Mouse (Mus musculus): ENCODE measurements around the gene Tomm20. TPM values are rescaled to one million over a fixed set of nuclear protein-coding genes. Genes with fewer than 3 reads are reported as not detected.

Tomm20 gene
- polyA plus RNA-seq, 1 experiment from 2014 or later = 191 TPM

DNA sequence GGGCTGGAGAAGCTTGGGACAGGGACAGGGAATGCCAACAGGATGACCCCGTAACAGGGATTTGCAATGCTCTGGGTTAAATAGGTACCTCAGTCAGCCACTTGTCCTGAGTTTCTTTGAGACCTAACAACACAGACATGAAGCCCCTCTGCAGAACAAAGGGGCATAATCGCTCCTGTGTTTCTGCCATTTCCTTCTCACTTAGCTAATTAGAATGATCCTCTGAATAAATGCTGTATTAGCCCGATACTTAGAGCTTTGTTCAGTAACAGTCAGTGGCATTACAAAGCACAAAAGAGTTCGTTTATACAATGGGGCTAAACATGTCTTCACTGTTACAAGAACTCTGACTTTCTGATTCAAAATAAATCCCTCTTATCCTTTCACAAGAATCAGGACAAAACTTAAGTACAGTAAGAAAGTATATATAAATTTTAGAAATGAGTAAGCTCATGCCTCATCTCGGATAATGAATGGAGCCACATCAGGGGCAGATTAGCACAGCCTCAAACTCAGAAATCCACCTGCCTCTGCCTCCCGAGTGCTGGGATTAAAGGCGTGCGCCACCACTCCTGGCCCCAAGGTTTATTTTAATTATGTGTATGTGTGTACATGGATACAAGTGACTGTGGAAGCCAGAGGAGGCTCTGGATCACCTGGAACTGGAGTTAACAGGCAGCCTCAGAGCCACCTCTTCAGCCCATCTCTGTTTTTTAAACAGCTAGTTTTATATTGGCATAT is 31.1 kb upstream of the Tomm20 start:
- Histone ChIP-seq H3K4me2 (ENCODE audit: low read length) (no peak overlapping the region), H3K4me3 (replicated peaks; ENCODE audit: low read length) (no peak overlapping the region), H3K27me3 (replicated peaks; ENCODE audit: control insufficient read depth, insufficient read depth, low read length) (peaks cover 6% of the 10 kb centered on the region; the same call in 1 of the 2 replicates), H3K36me3 (ENCODE audit: control insufficient read depth, insufficient read depth) (no peaks in the 10 kb centered on the region), H3K27ac (ENCODE audit: low read length) (no peak overlapping the region), H3K9ac (replicated peaks; ENCODE audit: low read depth, low read length) (no peak overlapping the region), H3K9me3 (ENCODE audit: control insufficient read depth, low read length) (no peaks in the 10 kb centered on the region), H3K4me1 (replicated peaks; ENCODE audit: control insufficient read depth, insufficient read depth, low read length) (0 out of 2 replicates have a peak, but pooled peaks cover 2% of the 10 kb centered on the region)
- WGBS = 36% methylated on average over 8 of the region's 8 CpGs
- no peak for ATAC-seq

GRCm38 (mm10) chr8:126975706-126976105 is 30.1 kb upstream of the Tomm20 start:
- Histone ChIP-seq H3K36me3 (ENCODE audit: control insufficient read depth, insufficient read depth) (no peaks in the 10 kb centered on the region), H3K4me2 (ENCODE audit: low read length) (no peak overlapping the region), H3K9me3 (ENCODE audit: control insufficient read depth, low read length) (no peaks in the 10 kb centered on the region), H3K4me1 (replicated peaks; ENCODE audit: control insufficient read depth, insufficient read depth, low read length) (0 out of 2 replicates have a peak, but pooled peaks cover 4% of the 10 kb centered on the region), H3K27me3 (replicated peaks; ENCODE audit: control insufficient read depth, insufficient read depth, low read length) (peaks cover 6% of the 10 kb centered on the region; the same call in 1 of the 2 replicates), H3K4me3 (replicated peaks; ENCODE audit: low read length) (no peak overlapping the region), H3K9ac (replicated peaks; ENCODE audit: low read depth, low read length) (no peak overlapping the region), H3K27ac (ENCODE audit: low read length) (no peak overlapping the region)
- no peak for ATAC-seq
- 7% methylated on average over 1 of the region's 1 CpGs for WGBS

GRCm38 (mm10) chr8:126974511-126974910 is 28.9 kb upstream of the Tomm20 start:
- H3K4me3 ChIP-seq (replicated peaks; ENCODE audit: low read length) = no peak overlapping the region
- H3K4me1 ChIP-seq (replicated peaks; ENCODE audit: control insufficient read depth, insufficient read depth, low read length) = peaks cover 10% of the 10 kb centered on the region
- H3K36me3 ChIP-seq (ENCODE audit: control insufficient read depth, insufficient read depth) = no peaks in the 10 kb centered on the region
- no peaks in the 10 kb centered on the region for H3K9me3 ChIP-seq (ENCODE audit: control insufficient read depth, low read length)
- no peak overlapping the region for H3K4me2 ChIP-seq (ENCODE audit: low read length)
- H3K27ac ChIP-seq (ENCODE audit: low read length) = no peak overlapping the region
- no peak overlapping the region for H3K9ac ChIP-seq (replicated peaks; ENCODE audit: low read depth, low read length)
- H3K27me3 ChIP-seq (replicated peaks; ENCODE audit: control insufficient read depth, insufficient read depth, low read length) = peaks cover 5% of the 10 kb centered on the region; the same call in 1 of the 2 replicates
- no peak for ATAC-seq
- WGBS = 72% methylated on average over 4 of the region's 4 CpGs

- peaks cover 4% of the 10 kb centered on the region; the same call in 1 of the 2 replicates for H3K27me3 ChIP-seq (replicated peaks; ENCODE audit: control insufficient read depth, insufficient read depth, low read length)
- no peak for ATAC-seq
- H3K4me1 ChIP-seq (replicated peaks; ENCODE audit: control insufficient read depth, insufficient read depth, low read length) = peaks cover 10% of the 10 kb centered on the region
- no peak overlapping the region for H3K9ac ChIP-seq (replicated peaks; ENCODE audit: low read depth, low read length)
- H3K4me2 ChIP-seq (ENCODE audit: low read length) = no peak overlapping the region
- 0 out of 2 replicates have a peak, but pooled peaks cover 3% of the 10 kb centered on the region for H3K36me3 ChIP-seq (ENCODE audit: control insufficient read depth, insufficient read depth)
- 76% methylated on average over 9 of the region's 9 CpGs for WGBS
- no peak overlapping the region for H3K27ac ChIP-seq (ENCODE audit: low read length)
- no peak overlapping the region for H3K4me3 ChIP-seq (replicated peaks; ENCODE audit: low read length)
- no peaks in the 10 kb centered on the region for H3K9me3 ChIP-seq (ENCODE audit: control insufficient read depth, low read length)
These were observed 28.1 kb upstream of the Tomm20 start for GRCm38 (mm10) chr8:126973686-126974265.

GRCm38 (mm10) chr8:126972649-126973048 is 27.0 kb upstream of the Tomm20 start:
- no peak for ATAC-seq
- H3K27me3 ChIP-seq (replicated peaks; ENCODE audit: control insufficient read depth, insufficient read depth, low read length) = 0 out of 2 replicates have a peak, but pooled peaks cover 2% of the 10 kb centered on the region
- no peaks in the 10 kb centered on the region for H3K9me3 ChIP-seq (ENCODE audit: control insufficient read depth, low read length)
- H3K36me3 ChIP-seq (ENCODE audit: control insufficient read depth, insufficient read depth) = 0 out of 2 replicates have a peak, but pooled peaks cover 3% of the 10 kb centered on the region
- H3K4me2 ChIP-seq (ENCODE audit: low read length) = no peak overlapping the region
- H3K4me1 ChIP-seq (replicated peaks; ENCODE audit: control insufficient read depth, insufficient read depth, low read length) = peaks cover 10% of the 10 kb centered on the region
- no peak overlapping the region for H3K4me3 ChIP-seq (replicated peaks; ENCODE audit: low read length)
- no peak overlapping the region for H3K27ac ChIP-seq (ENCODE audit: low read length)
- H3K9ac ChIP-seq (replicated peaks; ENCODE audit: low read depth, low read length) = no peak overlapping the region
- 74% methylated on average over 2 of the region's 2 CpGs for WGBS

GRCm38 (mm10) chr8:126972102-126972501 is 26.5 kb upstream of the Tomm20 start:
- WGBS = 85% methylated on average over 2 of the region's 2 CpGs
- H3K9ac ChIP-seq (replicated peaks; ENCODE audit: low read depth, low read length) = no peak overlapping the region
- H3K4me2 ChIP-seq (ENCODE audit: low read length) = no peak overlapping the region
- H3K27ac ChIP-seq (ENCODE audit: low read length) = no peak overlapping the region
- no peak overlapping the region for H3K4me3 ChIP-seq (replicated peaks; ENCODE audit: low read length)
- no peak for ATAC-seq
- H3K36me3 ChIP-seq (ENCODE audit: control insufficient read depth, insufficient read depth) = 0 out of 2 replicates have a peak, but pooled peaks cover 3% of the 10 kb centered on the region
- no peaks in the 10 kb centered on the region for H3K9me3 ChIP-seq (ENCODE audit: control insufficient read depth, low read length)
- 0 out of 2 replicates have a peak, but pooled peaks cover 2% of the 10 kb centered on the region for H3K27me3 ChIP-seq (replicated peaks; ENCODE audit: control insufficient read depth, insufficient read depth, low read length)
- peaks cover 10% of the 10 kb centered on the region for H3K4me1 ChIP-seq (replicated peaks; ENCODE audit: control insufficient read depth, insufficient read depth, low read length)

GRCm38 (mm10) chr8:126971314-126971664 is 25.6 kb upstream of the Tomm20 start:
- 8% methylated on average over 13 of the region's 13 CpGs for WGBS

DNA sequence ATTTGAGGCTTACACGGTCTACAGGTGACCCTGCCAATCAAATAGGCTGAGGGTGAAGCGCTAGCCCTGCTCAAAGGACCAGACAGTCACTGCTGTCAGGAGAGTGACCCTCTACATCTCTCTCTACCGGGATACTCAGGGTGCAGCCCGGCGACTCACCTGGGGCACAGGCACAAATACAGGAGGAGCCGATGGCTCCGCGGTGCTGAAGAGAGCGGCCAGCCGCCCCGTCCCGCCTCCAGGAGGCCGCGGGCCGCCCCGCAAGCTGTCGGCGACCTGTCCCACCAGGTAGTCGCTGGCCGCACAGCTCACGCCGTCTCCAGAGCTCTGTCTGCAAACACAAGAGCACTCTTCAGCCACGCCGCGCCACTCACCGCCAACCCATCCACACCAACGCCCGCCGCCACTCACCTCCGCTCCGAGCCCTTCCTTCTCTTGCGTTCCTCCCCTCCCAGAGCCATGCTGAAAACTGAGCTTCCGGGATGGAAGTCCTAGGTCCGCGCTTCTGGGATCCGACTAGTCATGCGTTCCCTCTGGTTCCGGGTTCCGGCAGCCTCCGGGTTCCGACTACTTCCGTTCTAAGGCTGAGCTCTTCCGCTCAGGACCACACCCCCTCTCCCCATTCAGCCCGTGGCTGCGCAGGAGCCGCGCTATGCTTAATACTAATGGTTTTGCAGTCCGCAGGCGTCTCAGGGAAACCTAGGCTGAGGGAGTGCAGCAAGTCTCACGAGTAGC is 25.1 kb upstream of the Tomm20 start, which contains the start of gene Rbm34:
Rbm34 (minus strand) TSS at position 493 of the 735 bp plus-strand sequence.
- H3K27ac ChIP-seq (ENCODE audit: low read length) = peak within 1 kb of the TSS; percentile 62
- no peaks in the 10 kb centered on the region for H3K27me3 ChIP-seq (replicated peaks; ENCODE audit: control insufficient read depth, insufficient read depth, low read length)
- WGBS = under 1% methylated on average over 50 of the region's 50 CpGs
- peaks cover 10% of the 10 kb centered on the region for H3K4me1 ChIP-seq (replicated peaks; ENCODE audit: control insufficient read depth, insufficient read depth, low read length)
- peak within 1 kb of the TSS; percentile 79 for H3K9ac ChIP-seq (replicated peaks; ENCODE audit: low read depth, low read length)
- 0 out of 2 replicates have a peak, but pooled peaks cover 3% of the 10 kb centered on the region for H3K36me3 ChIP-seq (ENCODE audit: control insufficient read depth, insufficient read depth)
- peak within 1 kb of the TSS; percentile 72 for H3K4me3 ChIP-seq (replicated peaks; ENCODE audit: low read length)
- peak; percentile 99 for ATAC-seq
- H3K4me2 ChIP-seq (ENCODE audit: low read length) = peak within 1 kb of the TSS; percentile 70
- H3K9me3 ChIP-seq (ENCODE audit: control insufficient read depth, low read length) = no peaks in the 10 kb centered on the region

More at GRCm38 (mm10) chr8:126971314-126971664, 25.6 kb upstream of the Tomm20 start:
- peak; percentile 37; the same call in 1 of the 2 replicates for ATAC-seq
- Histone ChIP-seq H3K27me3 (replicated peaks; ENCODE audit: control insufficient read depth, insufficient read depth, low read length) (no peaks in the 10 kb centered on the region), H3K9me3 (ENCODE audit: control insufficient read depth, low read length) (no peaks in the 10 kb centered on the region), H3K9ac (replicated peaks; ENCODE audit: low read depth, low read length) (peak overlapping the region; percentile 44), H3K27ac (ENCODE audit: low read length) (peak overlapping the region; percentile 62), H3K4me3 (replicated peaks; ENCODE audit: low read length) (peak overlapping the region; percentile 72), H3K4me2 (ENCODE audit: low read length) (peak overlapping the region; percentile 53), H3K4me1 (replicated peaks; ENCODE audit: control insufficient read depth, insufficient read depth, low read length) (peaks cover 10% of the 10 kb centered on the region), H3K36me3 (ENCODE audit: control insufficient read depth, insufficient read depth) (0 out of 2 replicates have a peak, but pooled peaks cover 3% of the 10 kb centered on the region)

DNA sequence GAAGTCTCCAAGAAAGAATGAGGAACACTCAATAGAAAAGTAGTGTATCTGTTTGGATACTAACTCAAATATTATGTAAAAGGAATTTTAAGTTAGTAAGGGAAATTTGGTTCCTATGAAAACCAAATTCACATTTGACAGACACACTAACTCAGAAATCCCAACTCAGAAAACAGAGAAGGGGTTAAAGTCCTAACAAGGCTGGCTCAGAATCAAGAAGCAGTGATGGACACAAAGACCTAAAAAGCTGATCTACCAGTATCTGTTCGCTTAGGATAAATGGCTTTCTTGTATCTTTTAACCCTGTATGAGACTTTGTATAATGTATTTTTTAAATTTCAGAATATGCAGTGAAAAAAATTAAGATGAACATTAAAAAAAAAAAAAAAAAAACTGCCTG is 23.9 kb upstream of the Tomm20 start:
- H3K4me1 ChIP-seq (replicated peaks; ENCODE audit: control insufficient read depth, insufficient read depth, low read length) = peaks cover 10% of the 10 kb centered on the region
- 90% methylated on average over 1 of the region's 1 CpGs for WGBS
- no peak overlapping the region for H3K4me3 ChIP-seq (replicated peaks; ENCODE audit: low read length)
- no peaks in the 10 kb centered on the region for H3K9me3 ChIP-seq (ENCODE audit: control insufficient read depth, low read length)
- no peak for ATAC-seq
- no peaks in the 10 kb centered on the region for H3K27me3 ChIP-seq (replicated peaks; ENCODE audit: control insufficient read depth, insufficient read depth, low read length)
- 0 out of 2 replicates have a peak, but pooled peaks cover 4% of the 10 kb centered on the region for H3K36me3 ChIP-seq (ENCODE audit: control insufficient read depth, insufficient read depth)
- no peak overlapping the region for H3K4me2 ChIP-seq (ENCODE audit: low read length)
- H3K9ac ChIP-seq (replicated peaks; ENCODE audit: low read depth, low read length) = no peak overlapping the region
- no peak overlapping the region for H3K27ac ChIP-seq (ENCODE audit: low read length)
